Mouse (Mus musculus) liver (tissue): ENCODE data around the gene Ccdc93.

Source experiments
- DNase-seq: peaks from one replicate; pipeline ENCODE4 v3.0.0-alpha.2; 2020; ENCODE audit warnings: mixed read lengths

Ccdc93 gene

DNA sequence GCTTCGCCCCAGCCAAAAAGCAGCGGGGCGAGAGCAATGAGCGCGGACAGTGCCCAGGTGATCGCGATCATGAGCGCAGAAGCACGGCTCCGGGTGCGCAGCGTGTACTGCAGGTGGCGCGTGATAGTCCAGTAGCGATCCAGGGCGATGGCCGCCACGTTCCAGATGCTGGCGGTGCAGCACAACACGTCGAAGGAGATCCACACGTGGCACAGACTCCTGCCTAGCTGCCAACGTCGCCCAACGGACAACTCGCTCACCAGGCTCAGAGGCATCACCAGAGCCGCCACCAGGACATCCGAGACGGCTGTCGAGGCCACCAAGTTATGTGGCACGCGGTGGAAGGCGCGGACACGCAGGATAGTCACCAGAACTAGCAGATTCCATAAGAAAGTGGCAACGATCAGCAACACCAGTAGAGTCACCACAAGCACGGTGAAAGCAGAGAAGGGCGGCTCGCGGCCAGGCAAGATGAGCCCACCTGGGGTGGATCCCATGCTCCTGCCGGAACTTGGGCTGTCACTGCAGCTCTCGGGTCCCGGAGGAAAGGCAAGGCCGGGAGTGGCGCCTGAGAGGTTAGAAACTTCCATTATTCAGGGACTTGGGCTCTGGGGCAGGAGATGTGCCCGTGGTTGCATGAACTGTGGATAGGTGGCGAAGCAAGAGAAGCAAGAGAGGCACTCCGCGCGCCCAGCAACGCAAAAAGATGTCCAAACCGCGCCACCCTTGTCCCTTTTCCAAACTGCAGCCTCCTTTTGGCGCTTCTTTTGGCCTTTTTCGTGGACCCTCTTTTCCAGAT lies 97.0 kb downstream of the Ccdc93 start:
- DNase-seq: no peak

DNA sequence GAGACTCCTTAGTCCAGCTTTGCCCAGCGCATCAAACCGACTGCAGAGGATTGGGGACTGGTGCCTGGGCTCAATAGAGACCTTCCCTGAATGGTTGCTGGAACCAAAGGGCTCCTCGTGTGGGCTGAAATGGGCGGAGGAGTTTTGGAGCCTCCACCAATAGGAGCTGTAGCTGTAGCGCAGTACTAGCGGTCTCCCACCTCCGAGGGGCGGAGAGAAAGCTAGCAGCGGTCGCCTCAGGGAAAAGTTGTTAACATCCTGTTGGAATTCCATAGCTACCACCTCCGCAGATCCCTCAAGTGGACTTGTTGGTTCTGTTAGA lies 97.5 kb downstream of the Ccdc93 start, which contains the start of gene Htr5b:
Gene Htr5b, minus strand, starts transcription at position 67 of the 322 bp plus-strand sequence.
- peak; percentile 10 for DNase-seq

DNA sequence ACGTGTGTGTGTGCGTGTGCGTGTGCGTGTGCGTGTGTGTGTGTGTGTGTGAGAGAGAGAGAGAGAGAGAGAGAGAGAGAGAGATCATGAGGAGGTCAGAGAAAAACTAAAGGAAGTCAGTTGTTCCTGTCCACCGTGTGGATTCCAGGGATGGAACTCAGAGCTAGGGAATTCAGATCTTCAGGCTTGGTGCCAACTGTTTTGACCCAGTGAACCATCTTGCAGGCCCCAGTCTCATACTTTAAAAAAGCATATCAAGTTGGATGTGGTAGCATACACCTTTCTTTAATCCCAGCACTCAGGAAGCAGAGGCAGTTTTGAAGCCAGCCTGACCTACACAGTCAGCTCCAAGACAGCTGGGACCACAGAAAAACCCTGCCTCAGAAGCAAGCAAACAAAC lies 98.4 kb downstream of the Ccdc93 start:
- DNase-seq: no peak

DNA sequence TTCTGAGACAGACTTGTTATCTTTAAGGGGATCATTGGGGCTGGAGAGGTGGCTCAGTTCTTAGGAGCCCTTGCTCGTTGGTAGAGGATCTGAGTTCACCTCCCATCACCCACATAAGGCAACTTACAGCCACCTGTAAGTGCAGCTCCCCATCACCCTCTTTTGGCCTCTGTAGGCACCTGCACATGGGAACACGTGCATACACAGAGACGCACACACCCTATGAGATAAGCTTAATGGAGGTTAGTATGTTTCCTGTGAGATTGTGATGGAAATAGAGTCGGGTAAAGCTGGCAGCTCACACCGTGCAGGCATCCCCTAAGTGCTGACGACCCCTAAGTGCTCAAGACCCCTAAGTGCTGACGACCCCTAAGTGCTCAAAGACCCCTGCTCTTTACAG lies 100.6 kb downstream of the Ccdc93 start:
- DNase-seq: no peak

DNA sequence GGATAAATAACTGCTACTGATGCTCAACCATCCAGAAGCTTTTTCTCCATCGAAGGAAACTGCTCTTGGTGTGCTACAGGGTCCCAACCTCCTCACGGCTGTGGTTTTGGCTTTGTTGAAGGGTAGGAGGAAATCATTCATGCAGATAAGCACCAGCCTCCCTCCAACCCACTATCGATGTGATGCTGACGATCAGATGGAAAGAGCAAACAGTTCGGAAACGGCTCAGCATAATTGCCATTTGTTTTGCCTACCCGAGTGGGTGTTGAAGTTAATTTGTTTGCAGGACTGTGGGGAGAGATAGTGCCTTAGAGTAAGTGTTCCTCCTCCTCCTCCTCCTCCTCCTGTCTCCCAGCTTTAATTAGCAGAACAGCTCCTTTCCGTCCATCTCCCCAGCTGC lies 109.5 kb downstream of the Ccdc93 start:
- DNase-seq: no peak

DNA sequence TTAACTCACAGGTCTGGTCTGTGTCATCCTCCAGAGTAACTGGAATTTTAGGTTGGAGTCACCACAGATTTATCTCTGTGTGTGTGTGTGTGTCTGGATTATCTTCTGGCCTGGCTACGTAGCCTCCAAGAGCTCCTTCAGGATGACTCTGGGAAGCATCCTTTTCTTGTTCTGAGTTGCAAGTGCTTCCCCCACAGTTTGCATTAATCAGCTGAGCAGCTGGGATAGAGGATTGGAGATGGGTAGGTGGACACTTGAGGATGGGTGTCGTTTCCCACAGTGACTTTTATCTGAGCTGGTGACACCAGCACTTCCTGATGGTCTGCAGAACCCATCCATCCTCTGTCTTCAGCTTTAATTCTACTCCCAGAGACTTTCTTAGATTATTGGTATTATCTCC lies 116.0 kb downstream of the Ccdc93 start:
- DNase-seq: no peak

DNA sequence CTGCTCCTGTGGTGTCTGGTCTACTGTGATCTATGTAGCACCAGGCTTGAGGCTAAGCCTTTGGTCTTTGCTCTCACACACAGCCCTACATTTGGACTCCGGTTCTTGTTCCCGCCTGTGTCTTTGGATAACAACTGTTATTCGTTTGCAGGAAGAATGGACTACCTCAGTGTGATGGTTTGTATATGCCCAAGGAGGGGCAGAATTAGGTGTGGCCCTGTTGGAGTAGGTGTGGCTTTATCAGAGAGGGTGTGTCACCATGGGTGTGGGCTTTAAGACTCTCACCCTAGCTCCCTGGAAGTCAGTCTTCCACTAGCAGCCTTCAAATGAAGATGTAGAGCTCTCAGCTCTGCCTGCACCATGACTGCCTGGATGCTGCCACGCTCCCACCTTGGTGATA lies 117.8 kb downstream of the Ccdc93 start:
- no peak for DNase-seq

DNA sequence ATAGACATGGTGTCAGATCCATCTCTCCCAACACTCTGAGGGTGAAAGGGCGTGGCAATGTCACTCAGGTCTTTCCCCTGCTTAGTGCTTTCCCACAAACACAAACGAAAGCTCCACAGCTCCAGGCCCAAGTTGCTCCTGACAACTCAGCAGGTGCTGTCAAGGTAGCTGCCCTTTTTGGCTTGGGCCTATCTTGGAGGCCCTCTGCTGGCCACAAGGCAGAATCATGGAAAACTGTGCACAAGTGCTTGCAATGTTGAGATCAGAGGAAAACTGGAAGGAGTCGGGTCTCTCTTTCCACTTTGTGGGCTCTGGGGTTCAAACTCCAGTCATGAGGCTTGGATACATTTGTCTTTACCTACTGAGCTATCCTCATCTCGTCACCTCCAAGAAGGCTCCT lies 118.6 kb downstream of the Ccdc93 start:
- no peak for DNase-seq

DNA sequence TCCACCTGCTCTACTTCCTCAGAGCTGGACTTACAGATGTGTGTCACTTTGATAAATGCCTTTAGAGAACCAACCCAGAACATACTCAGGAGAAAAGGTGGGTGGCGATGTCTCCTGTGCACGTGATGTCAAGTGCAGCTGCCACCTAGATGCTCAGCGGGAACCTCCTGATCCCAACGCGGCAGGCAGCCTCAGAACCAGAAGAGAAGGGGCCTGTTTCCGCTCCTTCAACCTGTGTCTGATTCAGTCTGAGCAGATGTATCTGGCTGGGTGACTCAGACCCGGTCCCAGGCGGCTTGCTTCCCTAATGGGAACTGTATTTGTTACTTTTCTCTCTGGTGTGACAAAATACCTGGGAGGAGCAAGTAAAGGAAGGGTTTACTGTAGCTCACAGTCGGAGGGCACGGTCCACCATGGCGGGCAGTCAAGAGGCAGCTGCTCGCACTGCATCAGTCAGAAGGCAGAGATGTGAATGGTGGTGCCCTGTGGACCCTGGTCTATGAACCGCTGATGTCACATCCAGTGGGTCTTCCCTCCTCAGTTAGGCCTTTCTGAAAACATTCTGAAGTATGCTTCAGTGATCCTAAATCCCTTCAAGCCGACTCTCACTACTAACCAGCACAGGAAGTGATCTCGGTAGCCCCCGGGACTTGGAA lies 120.1 kb downstream of the Ccdc93 start:
- no peak for DNase-seq

DNA sequence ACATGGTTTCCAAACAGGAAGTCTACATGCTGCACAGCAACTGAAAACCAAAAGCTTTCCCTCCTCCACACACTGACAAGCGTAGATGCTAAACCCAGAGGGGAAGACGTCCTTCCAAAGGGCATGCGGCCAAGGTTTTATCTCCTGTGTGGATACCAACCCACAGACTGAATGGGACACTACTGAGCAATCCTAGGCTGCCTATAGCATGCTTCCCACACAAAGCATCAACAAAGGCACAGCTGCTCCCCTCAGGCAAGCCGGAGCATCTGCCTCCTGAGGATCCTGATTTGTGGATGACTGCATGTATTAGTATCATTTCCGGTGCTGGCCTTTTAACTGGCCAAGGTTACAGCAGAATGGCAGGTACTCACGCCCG lies 120.6 kb downstream of the Ccdc93 start:
- DNase-seq: no peak
